Mouse (Mus musculus): ENCODE measurements around the gene Pla2g12b.
"Not testable (repeated sequence)": the region's sequence is repeated elsewhere in the genome, so short reads cannot be mapped to it uniquely, and the experiment has no call there.

Pla2g12b gene

GRCm38 (mm10) chr10:59402899-59403792, at the start of gene Pla2g12b:
Gene Pla2g12b (plus strand): TSS chr10:59403660.
- DNase-seq, result no peak

GRCm38 (mm10) chr10:59354120-59354519, 49.3 kb upstream of the Pla2g12b start:
- DNase-seq, result no peak

GRCm38 (mm10) chr10:59355020-59355419, 48.4 kb upstream of the Pla2g12b start:
- no peak for DNase-seq

- no peak for DNase-seq
Observed at GRCm38 (mm10) chr10:59358744-59359143, 44.7 kb upstream of the Pla2g12b start.

- no peak for DNase-seq
Observed at GRCm38 (mm10) chr10:59363208-59363607, 40.3 kb upstream of the Pla2g12b start.

- no peak for DNase-seq
Observed at GRCm38 (mm10) chr10:59364551-59364950, 38.9 kb upstream of the Pla2g12b start.

- no peak for DNase-seq
Observed at GRCm38 (mm10) chr10:59365804-59366589, 37.5 kb upstream of the Pla2g12b start.

DNA sequence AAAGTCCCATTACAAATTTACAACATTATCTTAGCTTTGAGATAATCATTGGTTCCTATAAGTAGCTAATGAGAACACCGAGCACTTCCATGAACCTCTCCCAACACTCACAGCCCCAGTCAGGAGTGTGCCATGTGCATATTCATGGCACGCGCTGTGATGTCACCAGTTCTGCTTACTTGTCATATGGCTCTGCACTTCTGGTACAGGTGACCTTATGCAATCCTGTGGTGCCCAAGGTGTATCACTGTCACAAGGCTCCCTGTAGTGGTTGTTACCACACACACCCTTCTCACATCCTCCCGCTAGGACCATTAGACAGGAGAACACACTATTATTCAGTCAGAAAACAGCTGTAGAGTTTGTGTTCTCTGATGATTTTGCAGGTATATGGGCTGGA, 36.7 kb upstream of the Pla2g12b start:
- DNase-seq, result no peak

DNA sequence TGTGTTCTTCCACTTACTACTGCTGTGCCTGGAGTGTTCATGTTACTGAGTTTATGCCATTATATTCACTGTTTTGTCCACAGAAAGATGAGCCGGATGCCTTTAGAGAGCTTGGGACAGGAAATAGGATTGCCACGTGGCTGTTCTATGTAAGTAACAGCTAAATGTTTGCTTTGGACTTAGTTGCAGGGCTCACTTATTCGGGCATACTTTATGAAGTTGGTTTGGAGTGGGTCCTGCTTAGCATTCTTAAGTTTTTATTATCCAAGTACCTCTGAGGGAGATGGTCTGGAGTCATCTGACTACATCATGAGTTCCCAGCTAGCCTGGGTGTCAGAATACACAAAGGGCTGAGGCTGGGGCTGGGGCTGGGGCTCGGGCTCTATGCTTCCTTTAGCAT, 36.3 kb upstream of the Pla2g12b start:
- DNase-seq, result no peak

DNA sequence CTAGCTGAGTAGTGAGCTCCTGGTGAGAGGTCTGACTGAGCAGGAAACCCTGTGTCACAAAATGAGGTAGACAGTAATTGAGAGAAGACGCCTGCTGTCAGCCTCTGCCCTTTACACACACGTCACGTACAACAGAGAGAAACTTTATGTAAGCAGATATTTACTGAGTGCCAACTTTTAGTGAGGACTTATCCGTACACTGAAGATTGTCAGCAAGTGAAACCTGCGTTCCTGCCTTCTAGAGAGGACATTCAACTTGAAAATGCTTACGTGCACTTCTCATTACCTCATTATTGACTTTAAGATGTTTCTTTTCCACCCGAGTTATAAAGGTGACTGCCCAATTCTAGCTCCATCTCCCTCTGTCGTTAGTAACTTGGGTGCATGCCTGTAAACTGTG, 34.7 kb upstream of the Pla2g12b start:
- no peak for DNase-seq

DNA sequence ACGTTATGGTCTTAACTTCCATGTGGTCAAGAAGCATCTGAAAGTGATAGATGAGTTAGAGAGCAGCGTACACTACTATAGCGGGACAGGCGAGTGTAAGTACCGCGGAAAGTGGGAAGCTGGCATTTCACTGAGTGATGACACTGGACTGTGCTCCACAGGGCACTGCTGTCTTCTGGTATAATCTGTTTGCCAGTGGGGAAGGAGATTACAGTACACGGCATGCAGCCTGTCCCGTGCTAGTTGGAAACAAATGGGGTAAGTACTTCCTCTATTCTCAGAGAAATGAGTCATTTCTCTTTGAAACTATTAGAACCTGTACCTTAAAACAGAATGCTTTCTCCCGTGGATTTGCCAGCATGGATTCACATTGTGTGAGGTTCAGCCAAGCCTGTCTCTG, 34.0 kb upstream of the Pla2g12b start:
- no peak for DNase-seq

DNA sequence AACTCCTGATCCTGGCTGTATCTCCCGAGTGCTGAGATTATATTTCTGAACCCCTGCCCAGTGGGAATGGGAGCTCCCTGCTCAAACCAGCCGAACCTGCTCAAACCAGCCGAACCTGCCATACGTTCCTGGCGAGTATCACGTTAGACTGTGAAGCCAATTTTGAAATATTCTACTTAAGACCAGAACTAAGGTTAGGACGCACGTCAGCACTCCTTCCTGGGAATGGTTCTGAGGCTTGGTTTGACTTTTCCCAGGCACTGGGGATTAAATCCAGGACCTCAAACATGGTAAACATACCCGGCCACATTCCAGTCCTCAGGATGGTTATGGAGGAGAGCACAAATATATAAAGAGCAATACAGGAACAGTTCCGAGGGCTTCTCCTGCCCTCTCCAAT, 25.6 kb upstream of the Pla2g12b start:
- no peak for DNase-seq

- DNase-seq, result no peak
Observed at GRCm38 (mm10) chr10:59378728-59379127, 24.7 kb upstream of the Pla2g12b start.

DNA sequence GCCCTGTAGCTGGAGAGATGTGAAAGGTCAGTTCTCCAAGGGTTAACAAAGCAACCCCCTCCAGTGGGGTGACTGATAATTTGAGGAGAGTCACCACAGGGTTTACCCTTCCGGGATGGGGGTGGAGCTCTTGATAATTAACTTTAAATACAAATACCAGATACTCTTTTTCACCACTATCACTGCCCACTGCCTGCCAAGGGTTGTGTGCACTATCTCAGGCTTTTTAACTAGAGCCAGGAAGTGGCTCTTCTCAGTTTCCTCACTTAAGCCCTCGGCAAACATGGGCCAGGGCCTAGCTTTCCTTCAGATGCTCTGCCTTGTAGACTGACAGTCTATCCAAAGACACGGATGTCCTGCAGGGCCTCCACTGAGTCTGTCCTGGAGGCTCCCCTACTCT, 23.5 kb upstream of the Pla2g12b start:
- no peak for DNase-seq

GRCm38 (mm10) chr10:59380411-59380821, 23.0 kb upstream of the Pla2g12b start:
- no peak for DNase-seq

DNA sequence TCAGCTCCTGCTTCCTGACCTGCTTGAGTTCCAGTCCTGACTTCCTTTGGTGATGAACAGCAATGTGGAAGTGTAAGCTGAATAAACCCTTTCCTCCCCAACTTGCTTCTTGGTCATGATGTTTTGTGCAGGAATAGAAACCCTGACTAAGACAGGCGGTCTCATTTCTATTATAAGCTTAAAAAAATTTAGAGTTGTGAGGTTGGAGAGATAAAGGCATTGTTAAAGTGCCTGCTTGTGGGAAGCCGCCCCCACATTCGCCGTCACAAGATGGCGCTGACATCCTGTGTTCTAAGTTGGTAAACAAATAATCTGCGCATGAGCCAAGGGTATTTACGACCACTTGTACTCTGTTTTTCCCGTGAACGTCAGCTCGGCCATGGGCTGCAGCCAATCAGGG, 21.9 kb upstream of the Pla2g12b start:
- DNase-seq, result not testable (repeated sequence)

DNA sequence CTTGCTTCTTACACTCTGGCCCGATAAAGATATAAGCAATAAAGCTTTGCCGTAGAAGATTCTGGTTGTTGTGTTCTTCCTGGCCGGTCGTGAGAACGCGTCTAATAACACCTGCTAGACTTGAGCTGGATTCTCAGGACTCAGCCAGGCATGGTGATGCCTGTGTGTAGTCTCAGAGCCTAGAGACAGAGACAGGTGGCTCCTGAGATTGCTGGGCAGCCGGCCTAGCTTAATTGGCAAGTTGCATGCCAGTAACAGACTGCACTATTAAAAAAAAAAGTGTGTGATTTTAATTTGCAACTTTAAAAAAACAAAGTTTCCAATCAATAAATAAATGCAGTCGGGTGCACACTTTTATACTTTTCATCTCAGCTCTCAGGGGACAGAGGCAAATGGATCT, 16.5 kb upstream of the Pla2g12b start:
- DNase-seq, result peak; percentile 76

- no peak for DNase-seq
Observed at GRCm38 (mm10) chr10:59389652-59390051, 13.8 kb upstream of the Pla2g12b start.

- DNase-seq, result no peak
Observed at GRCm38 (mm10) chr10:59391907-59392306, 11.6 kb upstream of the Pla2g12b start.

GRCm38 (mm10) chr10:59395461-59395860, 8.0 kb upstream of the Pla2g12b start, which contains the start of gene Gm10273:
Gene Gm10273 (plus strand): TSS chr10:59395632.
- DNase-seq, result not testable (repeated sequence)

DNA sequence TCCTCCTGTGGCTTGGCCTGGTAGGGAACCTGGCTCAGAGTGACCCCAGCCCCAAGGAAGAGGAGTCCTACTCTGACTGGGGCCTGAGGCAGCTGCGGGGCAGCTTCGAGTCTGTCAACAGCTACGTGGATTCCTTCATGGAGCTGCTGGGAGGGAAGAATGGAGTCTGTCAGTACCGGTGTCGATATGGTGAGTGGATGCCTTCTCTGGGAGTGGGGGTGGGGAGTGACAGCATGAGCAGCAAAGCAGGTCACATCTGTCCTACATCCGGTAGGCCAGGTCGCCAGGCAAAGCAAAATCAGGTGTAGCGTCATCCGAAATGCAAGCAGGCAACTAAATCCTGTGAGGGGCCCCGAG, 311 bp downstream of the Pla2g12b start:
- no peak for DNase-seq

- DNase-seq, result no peak
Observed at GRCm38 (mm10) chr10:59408499-59408898, 5.0 kb downstream of the Pla2g12b start.

DNA sequence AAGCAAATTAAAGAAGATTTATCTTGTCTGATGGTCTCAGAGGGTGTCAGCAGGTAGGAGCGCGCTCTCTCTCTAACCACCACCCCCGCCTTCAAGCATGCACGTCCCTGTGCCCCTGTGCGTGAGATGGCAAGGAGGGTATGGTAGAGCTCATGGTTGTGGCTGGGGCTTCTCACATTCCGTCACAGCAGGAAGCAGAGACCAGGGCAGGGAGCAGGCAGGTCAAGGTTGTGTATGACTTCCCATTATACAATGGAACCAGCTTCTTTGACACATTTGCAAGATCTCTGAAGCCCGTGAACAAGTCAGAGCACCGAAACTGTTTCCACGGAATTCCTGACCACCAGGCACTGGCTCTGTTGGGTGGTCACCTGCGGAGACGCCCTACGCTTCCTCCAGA, 6.8 kb downstream of the Pla2g12b start:
- no peak for DNase-seq

GRCm38 (mm10) chr10:59413711-59414110, 10.3 kb downstream of the Pla2g12b start:
- no peak for DNase-seq

All from cerebellum, adult 11-12 months (tissue).